Mouse (Mus musculus): ENCODE results near the gene Pitpnm1.

The Pitpnm1 gene

DNA sequence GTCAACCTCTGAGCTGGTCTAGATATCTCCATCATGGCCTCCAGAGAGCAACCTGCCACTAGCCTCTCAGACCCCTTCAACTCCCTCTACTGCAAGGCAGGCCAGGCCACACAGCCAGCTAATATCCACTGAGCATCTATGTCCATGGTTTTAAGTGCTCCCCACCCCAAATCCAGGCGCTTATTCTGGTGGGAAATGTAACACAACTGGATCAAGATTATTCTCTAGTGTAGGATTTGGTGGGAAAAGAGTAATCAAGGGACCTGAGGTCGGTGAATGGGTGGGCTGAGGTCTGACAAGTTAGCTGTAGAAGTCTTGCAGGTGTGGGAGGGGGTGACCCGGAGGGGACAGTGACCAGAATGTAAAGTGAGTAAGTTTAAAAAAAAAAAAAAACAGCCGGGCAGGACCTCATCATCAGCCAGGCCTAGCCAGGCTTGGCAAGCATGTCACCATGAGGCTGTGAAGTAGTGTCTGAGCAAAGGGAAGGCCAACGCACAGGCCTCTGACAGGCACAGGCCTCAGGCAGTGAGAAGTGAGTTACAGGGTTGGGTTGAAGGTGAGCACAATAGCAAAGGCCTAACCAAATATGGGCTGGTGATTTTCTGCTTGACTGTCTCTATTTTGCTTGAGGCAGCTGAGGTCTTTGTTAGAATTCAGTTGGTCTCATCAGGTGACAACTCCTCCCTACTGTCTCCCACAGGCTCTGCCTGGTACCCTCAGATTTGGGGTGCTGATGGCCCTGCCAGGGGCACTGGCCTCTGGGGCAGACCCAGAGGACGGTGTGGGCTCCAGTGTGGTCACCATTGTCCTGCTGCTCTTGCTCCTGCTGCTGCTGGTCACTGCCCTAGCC, 55.6 kb downstream of the Pitpnm1 start:
- no peak for DNase-seq (ENCODE audit: low spot score in 2 of 2)

DNA sequence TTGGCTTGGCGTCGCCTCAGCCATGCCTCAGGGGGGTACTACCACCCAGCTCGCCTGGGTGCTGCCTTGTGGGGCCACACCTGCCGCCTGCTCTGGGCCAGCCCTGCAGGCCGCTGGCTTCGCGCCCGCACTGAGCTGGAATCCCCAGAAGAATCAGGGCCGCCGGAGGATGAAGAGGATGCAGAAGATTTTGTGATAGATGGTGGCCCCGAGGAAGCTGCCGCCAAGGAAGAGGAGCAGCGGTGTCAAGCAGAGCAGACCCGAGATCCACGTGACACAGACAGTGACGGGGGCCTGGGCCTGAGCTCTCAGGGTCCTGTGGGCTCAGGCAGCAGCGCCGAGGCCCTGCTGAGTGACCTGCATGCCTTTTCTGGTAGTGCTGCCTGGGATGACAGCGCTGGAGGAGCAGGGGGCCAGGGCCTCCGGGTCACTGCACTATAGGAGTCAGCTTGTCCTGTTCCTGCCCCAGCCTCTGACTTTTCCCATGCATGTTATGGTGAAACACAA, 56.3 kb downstream of the Pitpnm1 start:
- no peak for DNase-seq (ENCODE audit: low spot score in 2 of 2)

DNA sequence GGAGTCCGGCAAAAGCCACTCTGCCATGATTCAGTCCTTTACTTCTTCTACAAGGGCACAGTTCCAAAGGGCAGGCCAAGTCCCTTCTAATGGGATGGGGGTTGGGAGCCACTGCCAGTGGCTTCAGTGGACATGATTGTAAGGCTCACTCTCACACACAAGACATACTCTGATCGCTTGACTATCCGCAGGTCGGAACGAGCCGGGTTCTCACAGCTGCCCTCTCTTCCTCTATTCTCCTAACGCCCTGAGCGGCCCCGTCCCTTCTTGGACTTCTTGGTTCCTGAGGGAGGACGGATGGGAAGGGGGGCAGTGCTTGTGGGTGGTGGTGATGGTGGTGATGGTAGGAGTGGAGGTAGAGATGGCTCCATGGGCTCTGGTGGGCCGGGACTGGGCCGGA, 57.0 kb downstream of the Pitpnm1 start:
- no peak for DNase-seq (ENCODE audit: low spot score in 2 of 2)

- no peak for DNase-seq (ENCODE audit: low spot score in 2 of 2)
These were observed 59.3 kb downstream of the Pitpnm1 start for GRCm38 (mm10) chr19:4159049-4159448.

DNA sequence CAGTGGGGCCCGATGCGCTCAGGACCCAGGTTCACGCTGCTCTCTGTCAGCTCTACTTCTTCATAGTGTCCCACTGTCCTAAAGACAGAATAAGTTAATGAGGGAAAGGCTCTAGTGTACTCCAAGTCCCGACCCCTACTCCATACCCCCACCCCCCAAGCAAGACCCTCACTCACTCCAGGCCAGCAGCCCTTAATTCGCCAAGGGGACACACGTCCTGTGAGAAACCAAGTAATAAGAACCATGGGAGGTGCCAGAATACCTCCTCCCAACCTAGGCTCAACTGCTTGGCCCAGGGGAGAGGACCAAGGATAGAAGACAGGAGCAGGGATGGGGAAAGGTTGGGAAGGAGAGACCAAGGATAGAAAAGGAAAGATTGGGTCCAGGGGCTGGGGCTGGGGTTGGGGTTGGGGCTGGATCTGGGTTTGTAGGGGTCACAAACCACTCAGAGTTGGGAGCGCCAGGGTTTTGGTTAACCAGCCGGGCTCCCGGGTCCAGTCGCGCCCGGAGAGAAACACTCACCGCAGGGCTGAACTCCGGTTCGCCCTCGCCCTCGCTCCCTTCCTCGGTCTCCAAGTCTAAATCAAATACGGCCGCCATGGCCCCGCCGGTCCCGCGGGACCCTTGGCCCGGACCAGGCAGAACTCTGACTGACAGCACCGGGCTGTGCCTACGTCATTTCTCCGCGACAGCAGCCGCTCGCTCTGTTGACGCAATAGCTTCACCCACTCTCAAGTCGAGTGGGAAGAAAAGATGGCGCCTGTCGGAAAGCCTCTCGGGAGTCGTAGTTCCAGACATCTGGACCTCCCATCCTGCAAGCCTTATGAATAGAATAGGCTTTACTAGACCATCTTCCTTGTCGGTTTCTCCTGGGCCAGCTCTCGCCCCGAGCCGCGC, 63.1 kb downstream of the Pitpnm1 start, which contains the start of gene Rps6kb2:
Gene Rps6kb2 (minus strand): TSS at position 709 of the 897 bp plus-strand sequence.
- DNase-seq (ENCODE audit: low spot score in 2 of 2) = peak; percentile 97

DNA sequence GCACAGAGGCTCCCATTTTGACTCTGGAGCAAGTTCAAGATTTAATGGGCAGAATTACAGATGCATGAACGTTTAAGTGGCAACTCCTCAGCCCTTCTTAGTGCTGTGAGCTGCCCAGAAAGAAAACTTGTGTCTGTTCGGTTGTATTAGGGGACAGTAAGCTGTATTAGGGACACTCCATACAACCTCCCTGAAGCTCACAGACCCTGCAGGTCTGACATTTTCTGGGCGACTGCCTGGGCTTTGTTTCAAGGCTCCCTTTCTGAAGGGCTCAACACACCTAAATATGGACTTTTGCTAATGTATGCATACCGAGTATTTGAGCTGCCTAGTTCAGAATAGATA, 63.7 kb downstream of the Pitpnm1 start:
- no peak for DNase-seq (ENCODE audit: low spot score in 2 of 2)
